Mouse (Mus musculus): ENCODE results near the gene Saa2. TPM values are rescaled to one million over a fixed set of nuclear protein-coding genes. Genes with fewer than 3 reads are reported as not detected.
A peak's percentile ranks its signal among the peaks of the same experiment; 100 is the strongest.

The Saa2 gene
- polyA plus RNA-seq (2014; fragmentation: Nextera tagmentation; extraction: Ambion mirVana), result not detected in 2 replicates

DNA sequence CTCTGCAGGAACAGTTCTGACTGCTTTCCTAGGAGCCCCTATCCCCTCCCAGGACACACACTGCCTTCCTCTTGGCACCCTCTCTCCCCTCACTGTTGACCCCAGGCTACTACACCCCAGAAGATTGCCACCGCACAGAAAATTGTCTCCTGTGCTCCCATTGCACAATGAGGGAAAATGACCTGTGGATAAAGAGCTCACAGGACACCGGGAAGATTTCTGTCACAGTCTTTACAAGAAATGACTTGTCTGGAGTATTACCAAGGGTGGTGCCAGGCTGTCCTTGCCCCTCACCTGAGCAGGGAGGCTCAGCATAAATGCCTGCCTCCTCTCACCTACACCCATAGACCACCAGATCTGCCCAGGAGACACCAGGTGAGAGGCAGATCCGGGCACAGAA lies at the start of gene Saa2:
TSS of gene Saa2 (plus strand) at position 301 of the 400 bp plus-strand sequence.
- no peak within 1 kb of the TSS for H3K4me3 ChIP-seq (ENCODE audit: control insufficient read depth in 1 of 2, insufficient read depth in 1 of 2, low read depth in 1 of 2, low read length in 2 of 2)
- WGBS, result 74% methylated on average over 3 of the region's 3 CpGs
- peaks cover 0 to 2% of the 10 kb centered on the region in 2 experiments; a peak in 2 of 4 replicates for H3K4me1 ChIP-seq (ENCODE audit: control insufficient read depth in 2 of 2, insufficient read depth in 2 of 2, low read length in 2 of 2)
- H3K9ac ChIP-seq (ENCODE audit: low read length), result no peak within 1 kb of the TSS
- H3K9me3 ChIP-seq (ENCODE audit: control insufficient read depth, low read length), result no peaks in the 10 kb centered on the region
- no peaks in the 10 kb centered on the region for H3K36me3 ChIP-seq (ENCODE audit: control insufficient read depth, insufficient read depth, low read length)
- no peak for ATAC-seq (ENCODE audit: insufficient number of reproducible peaks, insufficient read depth, low FRiP score, low read depth)
- no peaks in the 10 kb centered on the region for H3K27me3 ChIP-seq (ENCODE audit: control insufficient read depth, insufficient read depth, low read length)
- H3K4me2 ChIP-seq (ENCODE audit: low read length), result no peak within 1 kb of the TSS
- no peak within 1 kb of the TSS for H3K27ac ChIP-seq (replicated peaks in 1 of 2; ENCODE audit: control insufficient read depth in 1 of 2, insufficient read depth in 1 of 2, low read depth in 2 of 2, low read length in 2 of 2)

GRCm38 (mm10) chr7:46710390-46710844 lies 41.2 kb upstream of the Saa2 start, which contains the start of gene Saal1:
Gene Saal1, minus strand, starts transcription at chr7:46710680.
- Histone ChIP-seq H3K9me3 (ENCODE audit: control insufficient read depth, low read length) (no peaks in the 10 kb centered on the region), H3K9ac (ENCODE audit: low read length) (peak within 1 kb of the TSS; percentile 86), H3K4me3 (ENCODE audit: control insufficient read depth in 1 of 2, insufficient read depth in 1 of 2, low read depth in 1 of 2, low read length in 2 of 2) (peak within 1 kb of the TSS; percentile 64 to 77), H3K4me2 (ENCODE audit: low read length) (peak within 1 kb of the TSS; percentile 76), H3K27me3 (ENCODE audit: control insufficient read depth, insufficient read depth, low read length) (no peaks in the 10 kb centered on the region), H3K36me3 (ENCODE audit: control insufficient read depth, insufficient read depth, low read length) (peaks cover 30% of the 10 kb centered on the region), H3K27ac (replicated peaks in 1 of 2; ENCODE audit: control insufficient read depth in 1 of 2, insufficient read depth in 1 of 2, low read depth in 2 of 2, low read length in 2 of 2) (peak within 1 kb of the TSS in 1 of 2 experiments; percentile 31; a peak in 1 of 4 replicates), H3K4me1 (ENCODE audit: control insufficient read depth in 2 of 2, insufficient read depth in 2 of 2, low read length in 2 of 2) (peaks cover 0 to 8% of the 10 kb centered on the region in 2 experiments; a peak in 2 of 4 replicates)
- peak; percentile 93 for ATAC-seq (ENCODE audit: insufficient number of reproducible peaks, insufficient read depth, low FRiP score, low read depth)
- whole genome bisulfite sequencing, result 0% methylated on average over 38 of the region's 38 CpGs

- 52% methylated on average over 6 of the region's 6 CpGs for WGBS
- Histone ChIP-seq H3K4me1 (ENCODE audit: control insufficient read depth in 2 of 2, insufficient read depth in 2 of 2, low read length in 2 of 2) (peaks cover 0 to 8% of the 10 kb centered on the region in 2 experiments; a peak in 3 of 4 replicates), H3K36me3 (ENCODE audit: control insufficient read depth, insufficient read depth, low read length) (peaks cover 11% of the 10 kb centered on the region), H3K4me2 (ENCODE audit: low read length) (no peak overlapping the region), H3K9me3 (ENCODE audit: control insufficient read depth, low read length) (no peaks in the 10 kb centered on the region), H3K27ac (replicated peaks in 1 of 2; ENCODE audit: control insufficient read depth in 1 of 2, insufficient read depth in 1 of 2, low read depth in 2 of 2, low read length in 2 of 2) (no peak overlapping the region), H3K9ac (ENCODE audit: low read length) (no peak overlapping the region), H3K4me3 (ENCODE audit: control insufficient read depth in 1 of 2, insufficient read depth in 1 of 2, low read depth in 1 of 2, low read length in 2 of 2) (no peak overlapping the region), H3K27me3 (ENCODE audit: control insufficient read depth, insufficient read depth, low read length) (no peaks in the 10 kb centered on the region)
- no peak for ATAC-seq (ENCODE audit: insufficient number of reproducible peaks, insufficient read depth, low FRiP score, low read depth)
These were observed 39.3 kb upstream of the Saa2 start for GRCm38 (mm10) chr7:46712250-46712649.

DNA sequence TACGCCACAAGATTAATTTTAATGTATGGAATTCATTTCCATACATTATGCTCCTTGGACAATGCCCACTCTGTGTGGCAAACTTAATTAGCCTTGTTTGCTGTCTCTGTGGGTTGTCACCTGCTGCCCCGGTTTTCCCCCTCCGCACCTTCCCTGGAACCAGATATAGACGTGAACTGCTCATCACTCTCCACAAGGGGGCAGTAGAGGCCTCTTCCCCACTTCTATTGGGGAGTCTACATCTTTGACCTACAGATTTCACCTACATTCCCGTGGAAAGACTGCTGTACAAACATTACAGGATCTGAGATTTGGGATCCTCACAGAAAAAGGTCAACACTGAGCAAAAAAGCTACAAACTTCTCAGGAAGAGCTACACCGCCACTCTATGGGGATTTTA lies 37.1 kb upstream of the Saa2 start:
- ATAC-seq (ENCODE audit: insufficient number of reproducible peaks, insufficient read depth, low FRiP score, low read depth), result no peak
- Histone ChIP-seq H3K27ac (replicated peaks in 1 of 2; ENCODE audit: control insufficient read depth in 1 of 2, insufficient read depth in 1 of 2, low read depth in 2 of 2, low read length in 2 of 2) (no peak overlapping the region), H3K4me2 (ENCODE audit: low read length) (no peak overlapping the region), H3K36me3 (ENCODE audit: control insufficient read depth, insufficient read depth, low read length) (no peaks in the 10 kb centered on the region), H3K27me3 (ENCODE audit: control insufficient read depth, insufficient read depth, low read length) (no peaks in the 10 kb centered on the region), H3K4me1 (ENCODE audit: control insufficient read depth in 2 of 2, insufficient read depth in 2 of 2, low read length in 2 of 2) (peaks cover 0 to 4% of the 10 kb centered on the region in 2 experiments; a peak in 3 of 4 replicates), H3K9me3 (ENCODE audit: control insufficient read depth, low read length) (no peaks in the 10 kb centered on the region), H3K4me3 (ENCODE audit: control insufficient read depth in 1 of 2, insufficient read depth in 1 of 2, low read depth in 1 of 2, low read length in 2 of 2) (no peak overlapping the region), H3K9ac (ENCODE audit: low read length) (no peak overlapping the region)
- WGBS, result 29% methylated on average over 6 of the region's 6 CpGs

DNA sequence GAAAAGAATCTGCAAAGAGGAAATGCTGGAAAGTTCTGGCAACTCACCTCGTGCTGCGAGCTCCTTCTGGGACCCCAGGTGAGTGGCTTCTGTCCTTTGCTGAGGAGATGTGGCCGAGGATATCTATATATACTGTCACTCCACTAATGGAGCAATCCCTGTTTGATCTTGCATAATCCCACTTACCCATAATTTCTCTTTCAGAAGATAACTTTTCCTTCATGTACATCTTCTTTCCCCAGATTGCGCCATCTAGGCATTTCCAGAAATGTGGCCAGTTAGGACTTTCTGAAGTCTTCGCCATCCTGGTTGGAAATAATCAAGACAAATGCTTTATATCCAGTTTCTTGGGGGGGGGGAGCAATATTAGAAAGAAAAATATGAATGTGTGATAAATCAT lies 36.0 kb upstream of the Saa2 start, which contains the start of gene Saa3:
TSS of gene Saa3 (minus strand) at position 101 of the 400 bp plus-strand sequence.
- Histone ChIP-seq H3K4me1 (ENCODE audit: control insufficient read depth in 2 of 2, insufficient read depth in 2 of 2, low read length in 2 of 2) (no peaks in the 10 kb centered on the region; a peak in 1 of 4 replicates), H3K9me3 (ENCODE audit: control insufficient read depth, low read length) (no peaks in the 10 kb centered on the region), H3K27me3 (ENCODE audit: control insufficient read depth, insufficient read depth, low read length) (no peaks in the 10 kb centered on the region), H3K4me3 (ENCODE audit: control insufficient read depth in 1 of 2, insufficient read depth in 1 of 2, low read depth in 1 of 2, low read length in 2 of 2) (no peak within 1 kb of the TSS), H3K27ac (replicated peaks in 1 of 2; ENCODE audit: control insufficient read depth in 1 of 2, insufficient read depth in 1 of 2, low read depth in 2 of 2, low read length in 2 of 2) (no peak within 1 kb of the TSS), H3K9ac (ENCODE audit: low read length) (no peak within 1 kb of the TSS), H3K36me3 (ENCODE audit: control insufficient read depth, insufficient read depth, low read length) (no peaks in the 10 kb centered on the region), H3K4me2 (ENCODE audit: low read length) (no peak within 1 kb of the TSS)
- WGBS, result 78% methylated on average over 5 of the region's 5 CpGs
- no peak for ATAC-seq (ENCODE audit: insufficient number of reproducible peaks, insufficient read depth, low FRiP score, low read depth)

- H3K4me3 ChIP-seq (ENCODE audit: control insufficient read depth in 1 of 2, insufficient read depth in 1 of 2, low read depth in 1 of 2, low read length in 2 of 2), result no peak overlapping the region
- H3K36me3 ChIP-seq (ENCODE audit: control insufficient read depth, insufficient read depth, low read length), result no peaks in the 10 kb centered on the region
- no peaks in the 10 kb centered on the region for H3K27me3 ChIP-seq (ENCODE audit: control insufficient read depth, insufficient read depth, low read length)
- 45% methylated on average over 5 of the region's 5 CpGs for WGBS
- no peak overlapping the region for H3K9ac ChIP-seq (ENCODE audit: low read length)
- no peak overlapping the region for H3K4me2 ChIP-seq (ENCODE audit: low read length)
- H3K9me3 ChIP-seq (ENCODE audit: control insufficient read depth, low read length), result no peaks in the 10 kb centered on the region
- ATAC-seq (ENCODE audit: insufficient number of reproducible peaks, insufficient read depth, low FRiP score, low read depth), result no peak
- H3K27ac ChIP-seq (replicated peaks in 1 of 2; ENCODE audit: control insufficient read depth in 1 of 2, insufficient read depth in 1 of 2, low read depth in 2 of 2, low read length in 2 of 2), result no peak overlapping the region
- H3K4me1 ChIP-seq (ENCODE audit: control insufficient read depth in 2 of 2, insufficient read depth in 2 of 2, low read length in 2 of 2), result no peaks in the 10 kb centered on the region; a peak in 1 of 4 replicates
These were observed 34.7 kb upstream of the Saa2 start for GRCm38 (mm10) chr7:46716897-46717296.

GRCm38 (mm10) chr7:46718591-46719270 lies 32.9 kb upstream of the Saa2 start:
- Histone ChIP-seq H3K4me1 (ENCODE audit: control insufficient read depth in 2 of 2, insufficient read depth in 2 of 2, low read length in 2 of 2) (no peaks in the 10 kb centered on the region; a peak in 1 of 4 replicates), H3K27ac (replicated peaks in 1 of 2; ENCODE audit: control insufficient read depth in 1 of 2, insufficient read depth in 1 of 2, low read depth in 2 of 2, low read length in 2 of 2) (no peak overlapping the region), H3K9me3 (ENCODE audit: control insufficient read depth, low read length) (no peaks in the 10 kb centered on the region), H3K4me2 (ENCODE audit: low read length) (no peak overlapping the region), H3K4me3 (ENCODE audit: control insufficient read depth in 1 of 2, insufficient read depth in 1 of 2, low read depth in 1 of 2, low read length in 2 of 2) (no peak overlapping the region), H3K27me3 (ENCODE audit: control insufficient read depth, insufficient read depth, low read length) (no peaks in the 10 kb centered on the region), H3K36me3 (ENCODE audit: control insufficient read depth, insufficient read depth, low read length) (no peaks in the 10 kb centered on the region), H3K9ac (ENCODE audit: low read length) (no peak overlapping the region)
- ATAC-seq (ENCODE audit: insufficient number of reproducible peaks, insufficient read depth, low FRiP score, low read depth), result no peak
- 77% methylated on average over 7 of the region's 7 CpGs for WGBS

All from heart, embryonic 14.5 days (tissue).